Mouse (Mus musculus) thymus, postnatal 36 days (tissue): ENCODE measurements at regions not wholly inside any gene's neighbourhood (a gene's known extent, or its start where the extent isn't known, plus 50 kb on each side); places are given as distances from the start of the nearest gene placed in this dataset.

Source experiments
- DNase-seq, 2 experiments: peaks; one replicate each; pipeline ENCODE4 v3.0.0; 2022; ENCODE audit warnings: mixed read lengths in 2 of 2

DNA sequence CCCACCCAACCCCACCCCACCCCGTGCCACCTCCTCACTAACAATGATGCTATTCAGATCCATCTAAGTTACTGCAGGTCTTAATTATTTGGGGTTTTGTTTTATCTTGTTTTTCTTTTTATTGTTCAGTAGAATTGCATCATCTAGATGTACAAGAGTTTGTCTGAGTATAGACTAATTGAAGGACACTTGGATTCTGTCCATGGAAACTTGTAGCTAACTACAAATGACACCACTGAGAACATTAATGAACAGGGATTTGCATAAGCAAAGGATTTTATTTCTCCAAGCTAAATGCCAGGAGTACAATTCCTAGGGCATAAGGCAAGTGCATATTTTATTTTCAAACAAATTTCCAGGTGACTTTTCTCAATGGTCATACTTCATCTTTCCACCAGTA lies 318.4 kb upstream of the Slc7a11 start:
- DNase-seq = no peak

DNA sequence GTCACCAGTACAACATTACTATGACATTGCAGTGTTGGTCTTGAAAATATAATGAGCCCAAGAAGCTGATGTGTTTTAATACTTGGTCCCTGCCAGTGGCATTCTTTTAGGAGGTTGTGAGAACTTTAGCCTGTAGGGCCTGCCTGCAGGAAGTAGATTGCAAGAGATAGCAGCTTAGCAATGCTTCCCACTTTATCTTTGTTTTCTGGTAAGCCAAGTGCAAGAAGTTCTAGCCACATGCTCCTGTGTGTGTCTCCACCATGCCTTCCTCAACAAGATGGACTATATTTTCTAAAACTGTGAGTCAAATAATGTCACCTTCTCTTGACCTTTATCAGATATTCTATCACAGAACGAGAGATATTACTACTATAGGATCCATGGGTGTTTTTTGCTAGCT lies 314.7 kb upstream of the Slc7a11 start:
- no peak for DNase-seq

GRCm38 (mm10) chr3:50737173-50737572 lies 293.8 kb upstream of the Slc7a11 start:
- no peak for DNase-seq

- no peak for DNase-seq
Measured at GRCm38 (mm10) chr3:50719035-50719434, 275.6 kb upstream of the Slc7a11 start.

DNA sequence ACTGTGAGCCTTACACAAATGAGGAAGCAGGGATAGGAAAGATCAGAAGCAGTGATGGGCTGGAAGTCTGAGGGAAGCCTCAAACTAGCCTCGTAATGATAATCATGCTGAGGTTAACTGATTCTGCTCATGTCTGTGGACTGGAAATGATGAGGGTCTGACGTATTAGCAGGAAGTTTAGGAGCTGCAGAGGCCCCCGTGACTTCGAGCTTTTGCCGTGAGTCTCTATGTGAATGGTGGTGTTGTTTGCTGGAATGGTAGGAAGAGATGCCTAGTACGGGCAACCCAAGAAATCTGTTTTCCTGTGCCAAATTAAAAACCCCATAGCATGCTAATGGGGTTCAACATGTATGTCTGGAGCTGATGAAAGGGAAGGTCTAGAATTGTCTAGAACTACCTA lies 270.0 kb upstream of the Slc7a11 start:
- DNase-seq = no peak

DNA sequence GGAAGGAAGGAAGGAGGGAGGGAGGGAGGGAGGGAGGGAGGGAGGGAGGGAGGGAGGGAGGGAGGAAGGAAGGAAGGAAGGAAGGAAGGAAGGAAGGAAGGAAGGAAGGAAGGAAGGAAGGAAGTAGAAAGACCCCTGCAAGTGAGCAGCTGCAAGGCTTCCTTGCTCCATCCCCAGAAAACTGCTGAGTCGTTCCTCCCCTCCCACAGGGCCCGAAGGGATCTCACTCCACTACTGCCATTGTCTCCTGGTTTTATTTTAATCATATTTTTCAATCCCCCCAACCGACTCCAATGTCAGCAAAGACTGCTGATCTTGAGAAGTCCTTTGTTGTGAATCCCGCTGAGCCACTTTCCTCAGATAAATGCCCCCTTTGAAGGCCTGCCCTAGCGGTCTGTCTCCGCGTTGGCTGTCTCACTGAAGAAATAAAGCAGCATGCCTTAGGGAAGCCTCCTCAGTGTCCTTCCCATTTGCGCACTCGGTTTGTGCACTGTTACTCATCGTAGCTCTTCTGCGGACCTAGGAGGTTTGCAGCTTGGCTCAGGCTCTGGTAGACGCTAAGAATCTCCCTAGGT lies 266.1 kb upstream of the Slc7a11 start:
- no peak for DNase-seq

DNA sequence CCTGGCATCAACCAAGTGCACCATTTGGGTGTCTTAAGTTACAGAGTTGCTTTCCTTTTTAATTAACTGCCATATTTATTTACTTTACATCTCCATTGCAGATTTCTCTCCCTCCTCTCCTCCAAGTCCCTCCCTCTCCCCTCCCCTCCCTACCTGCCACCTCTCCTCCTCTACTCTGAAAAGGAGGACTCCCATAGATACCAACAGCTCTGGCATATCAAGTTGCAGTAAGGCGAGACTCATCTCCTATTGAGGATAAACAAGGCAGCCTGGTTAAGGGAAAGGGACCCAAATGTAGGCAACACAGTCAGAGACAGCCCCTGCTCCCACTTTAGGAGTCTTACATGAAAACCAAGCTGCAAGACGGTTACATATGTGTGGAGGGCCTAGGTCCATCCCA lies 263.3 kb upstream of the Slc7a11 start:
- no peak for DNase-seq

- DNase-seq = peak; percentile 41 to 58
Measured at GRCm38 (mm10) chr3:50694904-50695680, 251.7 kb upstream of the Slc7a11 start.

DNA sequence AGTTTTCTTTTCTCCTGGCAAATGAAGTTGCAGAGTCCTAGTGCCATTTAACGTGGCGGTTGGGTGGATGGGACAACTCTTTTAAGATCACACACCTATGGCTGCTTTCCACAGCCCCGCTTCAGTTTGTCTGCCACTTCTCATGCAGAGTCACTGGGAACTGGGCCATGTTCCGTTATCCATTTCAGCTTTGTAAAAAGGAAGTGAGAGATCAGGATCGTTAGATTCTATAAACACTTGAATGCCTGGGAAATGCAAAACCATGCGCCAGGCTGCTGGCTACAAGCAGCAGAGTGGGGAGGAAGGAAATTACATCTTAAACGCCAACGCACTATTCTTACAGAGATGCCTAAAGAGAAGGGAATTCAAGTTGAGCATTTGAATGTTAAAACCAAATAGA lies 251.1 kb upstream of the Slc7a11 start:
- peak in 1 of 2 experiments; percentile 24 for DNase-seq

DNA sequence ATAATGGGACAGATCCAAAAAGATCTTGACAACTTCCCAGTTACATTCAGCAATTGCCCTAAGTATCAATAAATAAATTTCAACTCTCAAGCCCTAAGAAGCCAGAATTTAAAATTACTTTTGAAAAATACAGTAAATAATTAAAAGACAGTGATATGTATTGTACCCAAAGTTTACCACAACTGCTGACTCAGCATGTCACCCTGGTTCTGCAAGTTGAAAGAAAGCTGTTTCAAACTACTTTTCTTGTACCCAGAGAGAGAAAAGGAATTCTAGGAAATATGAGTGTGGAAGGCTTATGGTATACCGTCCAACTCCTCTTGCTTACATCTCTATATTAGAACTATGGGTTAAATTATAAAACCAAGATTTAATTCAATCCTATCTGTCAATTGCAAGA lies 248.9 kb upstream of the Slc7a11 start:
- DNase-seq = no peak

GRCm38 (mm10) chr3:50690750-50691149 lies 247.3 kb upstream of the Slc7a11 start:
- DNase-seq = no peak

DNA sequence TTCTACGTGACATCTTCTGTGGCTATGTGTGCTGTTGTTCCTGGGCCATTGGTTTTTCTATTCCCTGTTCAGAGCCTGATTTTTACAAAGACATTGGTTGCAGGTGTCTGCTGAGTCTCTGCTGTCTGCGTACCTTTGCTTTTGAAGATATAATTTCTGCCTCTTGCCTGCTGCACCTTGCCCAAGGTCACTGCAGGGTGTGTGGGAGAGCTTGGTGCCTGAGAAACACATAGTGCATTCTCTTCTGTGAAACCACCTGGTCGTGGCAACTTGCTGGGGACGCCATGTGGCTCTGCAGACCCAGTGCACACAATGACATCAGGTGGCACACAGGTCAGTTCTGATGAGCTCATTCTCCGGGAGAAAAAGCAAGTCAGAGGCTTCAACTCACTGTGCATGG lies 246.0 kb upstream of the Slc7a11 start:
- DNase-seq = peak; percentile 52 to 74

GRCm38 (mm10) chr3:50687755-50688154 lies 244.3 kb upstream of the Slc7a11 start:
- DNase-seq = peak in 1 of 2 experiments; percentile 32

- no peak for DNase-seq
Measured at GRCm38 (mm10) chr3:50678611-50678988, 235.2 kb upstream of the Slc7a11 start.

- no peak for DNase-seq
Measured at GRCm38 (mm10) chr3:50677953-50678610, 234.7 kb upstream of the Slc7a11 start.

DNA sequence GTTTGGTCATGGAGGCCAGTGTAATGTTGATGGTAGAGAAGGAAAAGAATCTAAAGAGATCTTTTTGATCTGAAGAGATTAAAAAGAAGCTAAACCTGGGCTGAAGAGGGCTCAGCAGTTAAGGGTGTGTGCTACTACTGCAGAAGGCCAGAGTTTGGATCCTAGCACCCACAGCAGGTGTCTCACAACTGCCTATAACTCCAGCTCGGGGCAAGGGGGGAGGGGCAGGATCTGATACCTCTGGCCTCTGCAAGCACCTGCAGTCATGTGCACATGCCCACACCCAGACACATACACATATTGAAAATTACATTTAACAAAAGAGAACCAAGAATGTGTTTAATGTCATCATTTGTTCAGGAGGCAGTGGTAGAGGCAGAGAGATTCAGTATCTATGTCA lies 232.4 kb upstream of the Slc7a11 start:
- peak; percentile 89 to 94 for DNase-seq

DNA sequence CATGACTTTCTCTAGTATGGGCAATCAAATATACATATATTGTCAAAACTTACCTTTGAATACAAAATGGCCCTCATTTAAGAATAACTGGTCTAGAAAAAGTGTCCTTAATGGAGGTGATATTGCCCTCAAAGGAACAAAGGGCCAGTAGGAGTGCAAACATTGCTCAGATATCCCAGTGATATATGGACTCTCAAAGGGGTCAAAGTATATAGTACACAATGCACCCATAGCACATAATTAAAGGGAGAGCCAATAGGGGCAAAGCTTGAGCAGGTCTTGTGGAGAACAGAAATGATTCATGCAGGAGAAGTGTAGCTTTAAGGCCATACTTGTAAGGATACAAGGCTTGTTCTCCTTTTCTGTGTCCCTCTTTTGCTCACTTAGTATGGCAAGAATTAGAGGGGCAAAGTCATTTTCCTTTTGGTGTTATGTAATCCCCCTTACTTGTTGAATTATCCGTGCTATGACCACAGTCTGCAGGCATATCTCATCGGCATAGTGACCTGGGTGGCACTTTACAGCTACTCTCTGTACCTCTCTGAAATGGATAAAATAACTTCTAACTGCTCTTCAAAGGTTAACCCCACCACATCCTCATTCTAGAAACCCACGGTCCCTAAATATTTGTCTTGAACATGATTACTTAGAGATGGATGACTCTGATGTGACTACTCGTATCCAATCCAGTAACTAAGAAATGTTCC lies 231.6 kb upstream of the Slc7a11 start:
- DNase-seq = no peak

- DNase-seq = no peak
Measured at GRCm38 (mm10) chr3:50665316-50665715, 221.9 kb upstream of the Slc7a11 start.

DNA sequence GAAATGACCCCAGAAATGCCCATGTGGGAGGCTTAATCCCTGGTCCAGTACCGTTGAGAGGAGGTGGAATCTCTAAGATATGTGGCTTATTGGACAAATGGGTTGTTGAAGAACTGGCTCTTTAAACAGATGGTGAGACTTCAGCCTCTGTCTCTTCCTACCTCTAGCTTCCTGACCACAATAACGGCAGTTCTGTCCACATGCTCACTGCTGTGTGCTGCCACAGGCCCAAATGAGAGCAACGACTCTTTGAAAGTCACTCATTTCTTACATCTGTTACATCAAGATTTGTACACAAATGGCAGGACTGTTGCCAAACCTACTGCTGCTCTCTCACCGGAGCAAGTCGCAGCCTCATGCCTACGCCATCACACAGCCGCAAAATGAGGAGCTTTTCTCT lies 217.6 kb upstream of the Slc7a11 start:
- peak; percentile 48 to 55 for DNase-seq

DNA sequence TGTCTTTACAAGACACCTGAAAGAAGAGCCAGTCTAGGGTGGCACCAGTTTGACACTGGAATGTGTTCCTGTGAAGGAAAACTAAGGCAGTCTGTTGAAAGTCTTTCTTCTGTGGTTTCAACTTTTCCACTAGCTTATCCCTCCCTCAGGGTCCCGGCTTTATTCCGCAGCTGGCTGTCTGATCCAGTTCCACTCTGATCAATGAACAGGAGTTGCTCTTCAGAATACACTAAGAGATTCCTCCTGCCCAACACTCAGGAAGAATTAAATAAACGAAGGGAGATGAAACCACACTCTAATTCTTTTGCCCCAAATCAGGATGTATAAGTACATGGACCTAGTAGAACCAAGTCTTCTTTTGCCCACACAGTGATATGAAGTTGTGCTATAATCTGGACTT lies 217.2 kb upstream of the Slc7a11 start:
- DNase-seq = no peak

- DNase-seq = no peak
Measured at GRCm38 (mm10) chr3:50657890-50658289, 214.5 kb upstream of the Slc7a11 start.

DNA sequence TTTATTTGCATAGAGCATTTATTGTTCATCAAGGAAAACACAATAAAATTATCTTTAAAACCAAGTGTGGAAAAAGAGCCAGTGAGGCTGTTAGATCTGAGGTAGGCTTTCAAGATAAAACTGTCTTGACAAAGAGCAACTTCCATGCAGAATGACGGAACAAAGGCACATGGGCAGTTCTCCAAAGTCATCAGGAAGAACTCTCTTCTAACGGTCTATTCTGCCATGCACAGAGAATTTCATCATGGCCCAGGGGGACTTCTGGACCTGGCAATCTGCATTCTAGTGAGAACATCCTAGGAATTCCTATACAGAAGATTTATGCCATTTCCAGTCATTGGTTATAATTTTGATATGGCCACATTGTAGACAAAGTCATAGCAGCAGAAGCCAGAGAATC lies 211.0 kb upstream of the Slc7a11 start:
- no peak for DNase-seq

DNA sequence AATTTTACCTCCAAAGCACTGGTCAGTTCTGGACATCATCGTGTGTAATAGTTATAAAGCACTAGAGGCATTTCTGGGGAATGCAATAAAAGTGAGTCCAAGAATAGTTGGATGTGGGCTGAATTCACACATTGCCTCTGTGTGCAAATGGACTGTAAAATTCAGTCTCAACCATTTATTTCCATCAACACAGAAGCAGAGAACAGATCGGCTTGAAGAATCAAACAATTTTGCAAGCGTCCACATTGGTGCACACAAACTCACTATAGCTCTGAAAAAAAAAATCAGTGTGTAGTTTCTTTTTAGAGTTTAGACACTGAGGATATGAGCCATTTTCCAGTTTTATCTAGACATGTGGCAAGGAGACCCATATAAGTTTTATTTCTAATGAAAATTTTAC lies 208.9 kb upstream of the Slc7a11 start:
- DNase-seq = no peak

DNA sequence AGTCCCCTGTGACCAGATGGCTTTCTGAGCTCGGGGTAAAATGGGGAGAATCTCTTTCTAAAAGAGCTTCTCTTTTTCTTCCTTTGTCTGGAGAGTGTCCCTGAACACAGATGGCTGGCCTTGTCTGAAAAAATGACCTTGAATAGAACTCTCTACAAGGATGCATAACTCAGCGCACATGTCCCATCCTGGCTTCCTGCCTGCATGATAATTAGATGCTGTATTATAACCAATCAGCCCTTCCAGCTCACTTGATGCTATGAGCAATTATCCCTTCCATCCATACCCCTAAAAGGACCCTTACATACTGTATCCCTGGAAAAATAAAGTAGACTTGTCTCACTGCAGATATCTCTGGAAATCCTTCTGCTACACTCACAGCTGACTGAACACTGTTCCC lies 199.7 kb upstream of the Slc7a11 start:
- DNase-seq = no peak
